Mouse (Mus musculus) CH12.LX (cell line): ENCODE measurements around the gene Atg4b. TPM values are rescaled to one million over a fixed set of nuclear protein-coding genes. Genes with fewer than 3 reads are reported as not detected.

ENCODE experiments used
- DNase-seq: peaks from one replicate; pipeline ENCODE4 v3.0.0-alpha.2; 2013; ENCODE audit errors: extremely low read depth
- H3K27ac ChIP-seq: 2 replicates; pipeline ENCODE4 v1.5.1; 2012; ENCODE audit warnings: low read depth, mild to moderate bottlenecking, control low read depth, moderate library complexity; ENCODE audit not compliant: insufficient read depth
- H3K27me3 ChIP-seq: replicated peaks from 2 replicates; pipeline ENCODE3; 2012; ENCODE audit warnings: inconsistent platforms
- H3K36me3 ChIP-seq, 2 experiments: replicated peaks in 1 of 2; 2 replicates each; pipeline versions ENCODE3 to v1.6.1; 2012; ENCODE audit warnings: inconsistent platforms in 1 of 2, low read length in 1 of 2, mild to moderate bottlenecking in 1 of 2, mixed read lengths in 1 of 2, moderate library complexity in 1 of 2; ENCODE audit not compliant: control insufficient read depth in 1 of 2, insufficient read depth in 1 of 2
- H3K4me1 ChIP-seq, 2 experiments: 2 replicates each; pipeline ENCODE4 v1.6.1; 2012; ENCODE audit warnings: inconsistent platforms in 1 of 2, moderate library complexity in 1 of 2; ENCODE audit not compliant: insufficient read depth in 2 of 2, control insufficient read depth in 1 of 2
- H3K4me2 ChIP-seq: 2 replicates; pipeline ENCODE4 v1.6.1; 2012; ENCODE audit warnings: low read depth, mild to moderate bottlenecking, control low read depth; ENCODE audit not compliant: poor library complexity, insufficient read depth, severe bottlenecking
- H3K4me3 ChIP-seq, 3 experiments: fragments of 150-350 bp in 1 of 3; sonication (generic) in 1 of 3; replicated peaks in 1 of 3; 2 replicates each; pipeline versions ENCODE3 to v1.5.1; 2011 to 2012; ENCODE audit warnings: low read depth in 2 of 3, low read length in 2 of 3, mild to moderate bottlenecking in 2 of 3, moderate library complexity in 2 of 3, control low read depth in 1 of 3, improper control_type of control experiment in 1 of 3, inconsistent platforms in 1 of 3, mixed read lengths in 1 of 3; ENCODE audit not compliant: poor library complexity in 1 of 3
- H3K79me2 ChIP-seq: replicated peaks from 2 replicates; pipeline ENCODE4 v1.6.1; 2012; ENCODE audit warnings: mild to moderate bottlenecking, moderate library complexity; ENCODE audit not compliant: control insufficient read depth, poor library complexity, insufficient read depth, severe bottlenecking; ENCODE audit errors: extremely low read depth
- H3K9ac ChIP-seq: 2 replicates; pipeline ENCODE4 v1.6.1; 2012; ENCODE audit warnings: low read depth, mild to moderate bottlenecking, control low read depth, moderate library complexity; ENCODE audit not compliant: insufficient read depth
- H3K9me3 ChIP-seq: replicated peaks from 2 replicates; pipeline ENCODE3; 2012; ENCODE audit warnings: low read length, inconsistent platforms, mixed read lengths
- BHLHE40 ChIP-seq: IDR thresholded peaks from 2 replicates; pipeline ENCODE4 v1.6.1; 2011; ENCODE audit warnings: mild to moderate bottlenecking, low read depth, low read length, improper control_type of control experiment
- CHD1 ChIP-seq: IDR thresholded peaks from 2 replicates; pipeline ENCODE4 v1.6.1; 2012; ENCODE audit warnings: low read depth, low read length, improper control_type of control experiment, inconsistent platforms
- CHD2 ChIP-seq: IDR thresholded peaks from 2 replicates; pipeline ENCODE4 v1.6.1; 2011; ENCODE audit warnings: low read length, improper control_type of control experiment
- CTCF ChIP-seq, 2 experiments: IDR thresholded peaks in 1 of 2; conservative IDR thresholded peaks in 1 of 2; 2 replicates each; pipeline ENCODE4 v1.5.1; 2011 to 2012; ENCODE audit warnings: low read depth in 2 of 2, low read length in 2 of 2, improper control_type of control experiment in 1 of 2, inconsistent platforms in 1 of 2, mild to moderate bottlenecking in 1 of 2, moderate library complexity in 1 of 2
- ELF1 ChIP-seq: IDR thresholded peaks from 2 replicates; pipeline ENCODE4 v1.6.1; 2014; ENCODE audit warnings: low read depth, mild to moderate bottlenecking, inconsistent platforms, low read length, improper control_type of control experiment
- EP300 ChIP-seq: IDR thresholded peaks from 2 replicates; pipeline ENCODE4 v1.6.1; 2011; ENCODE audit warnings: low read length, improper control_type of control experiment
- ETS1 ChIP-seq: conservative IDR thresholded peaks from 2 replicates; pipeline ENCODE4 v1.6.1; 2012; ENCODE audit warnings: low read depth, mild to moderate bottlenecking, inconsistent platforms, low read length, improper control_type of control experiment, moderate library complexity
- HCFC1 ChIP-seq: IDR thresholded peaks from 2 replicates; pipeline ENCODE4 v1.6.1; 2012; ENCODE audit warnings: low read depth, mild to moderate bottlenecking, inconsistent platforms, low read length, improper control_type of control experiment
- IRF4 ChIP-seq: IDR thresholded peaks from 2 replicates; pipeline ENCODE4 v1.6.1; 2014; ENCODE audit warnings: low read depth, mild to moderate bottlenecking, inconsistent platforms, low read length, improper control_type of control experiment
- JUN ChIP-seq: IDR thresholded peaks from 2 replicates; pipeline ENCODE4 v1.6.1; 2011; ENCODE audit warnings: low read depth, mild to moderate bottlenecking, low read length, improper control_type of control experiment, moderate library complexity; ENCODE audit not compliant: insufficient read depth
- KAT2A ChIP-seq: IDR thresholded peaks from 2 replicates; pipeline ENCODE4 v1.6.1; 2012; ENCODE audit warnings: low read length, improper control_type of control experiment, inconsistent platforms; ENCODE audit not compliant: insufficient replicate concordance
- MAX ChIP-seq: IDR thresholded peaks from 2 replicates; pipeline ENCODE4 v1.6.1; 2011; ENCODE audit warnings: low read length, improper control_type of control experiment
- MEF2A ChIP-seq: IDR thresholded peaks from 2 replicates; pipeline ENCODE4 v1.6.1; 2014; ENCODE audit warnings: low read depth, mild to moderate bottlenecking, inconsistent platforms, low read length, improper control_type of control experiment, borderline replicate concordance
- MXI1 ChIP-seq: IDR thresholded peaks from 2 replicates; pipeline ENCODE4 v1.6.1; 2011; ENCODE audit warnings: mild to moderate bottlenecking, low read depth, low read length, improper control_type of control experiment
- MYC ChIP-seq: IDR thresholded peaks from 2 replicates; pipeline ENCODE4 v1.6.1; 2011; ENCODE audit warnings: low read depth, mild to moderate bottlenecking, improper control_type of control experiment, low read length
- NELFE ChIP-seq: IDR thresholded peaks from 2 replicates; pipeline ENCODE4 v1.6.1; 2011; ENCODE audit warnings: low read depth, low read length, improper control_type of control experiment
- PAX5 ChIP-seq: IDR thresholded peaks from 2 replicates; pipeline ENCODE4 v1.6.1; 2012; ENCODE audit warnings: low read length, inconsistent platforms, mixed read lengths
- RCOR1 ChIP-seq: conservative IDR thresholded peaks from 2 replicates; pipeline ENCODE4 v1.6.1; 2012; ENCODE audit warnings: low read depth, mild to moderate bottlenecking, inconsistent platforms, low read length, improper control_type of control experiment
- SIN3A ChIP-seq: IDR thresholded peaks from 2 replicates; pipeline ENCODE4 v1.6.1; 2012; ENCODE audit warnings: low read length, improper control_type of control experiment, inconsistent platforms
- SMC3 ChIP-seq: IDR thresholded peaks from 2 replicates; pipeline ENCODE4 v1.6.1; 2011; ENCODE audit warnings: low read depth, low read length, improper control_type of control experiment
- TBP ChIP-seq: conservative IDR thresholded peaks from 2 replicates; pipeline ENCODE4 v1.6.1; 2011; ENCODE audit warnings: low read depth, low read length, improper control_type of control experiment
- UBTF ChIP-seq: IDR thresholded peaks from 2 replicates; pipeline ENCODE4 v1.6.1; 2012; ENCODE audit warnings: low read depth, mild to moderate bottlenecking, inconsistent platforms, low read length, improper control_type of control experiment, moderate library complexity
- USF1 ChIP-seq: IDR thresholded peaks from 2 replicates; pipeline ENCODE4 v1.6.1; 2014; ENCODE audit warnings: low read depth, mild to moderate bottlenecking, inconsistent platforms, low read length, improper control_type of control experiment
- USF2 ChIP-seq: conservative IDR thresholded peaks from 2 replicates; pipeline ENCODE4 v1.6.1; 2011; ENCODE audit warnings: low read depth, low read length, improper control_type of control experiment
- ZC3H11A ChIP-seq: IDR thresholded peaks from 2 replicates; pipeline ENCODE4 v1.6.1; 2012; ENCODE audit warnings: low read depth, mild to moderate bottlenecking, inconsistent platforms, low read length, improper control_type of control experiment
- ZKSCAN1 ChIP-seq: IDR thresholded peaks from 2 replicates; pipeline ENCODE4 v1.6.1; 2012; ENCODE audit warnings: low read depth, inconsistent platforms, low read length, improper control_type of control experiment, borderline replicate concordance
- ZMIZ1 ChIP-seq: IDR thresholded peaks from 2 replicates; pipeline ENCODE4 v1.6.1; 2012; ENCODE audit warnings: low read depth, mild to moderate bottlenecking, inconsistent platforms, low read length, improper control_type of control experiment
- dilution Hi-C: fragments of 300-500 bp; cut with MboI; formaldehyde crosslinking; loops from 2 replicates; pipeline ENCODE4 v1.14.3; 2020; ENCODE audit warnings: low sequenced_read_pairs; ENCODE audit not compliant: extremely low pct_unique_long_range_greater_than_20kb, extremely low pct_ligation_motif_present
- in situ Hi-C: fragments of 300-500 bp; cut with MboI; formaldehyde crosslinking; loops from 3 replicates; pipeline ENCODE4 v1.14.3; 2019; ENCODE audit warnings: low sequenced_read_pairs, low pct_ligation_motif_present, low pct_unique_long_range_greater_than_20kb, mixed read lengths
- polyA plus RNA-seq: library from polyadenylated mRNA; unstranded; fragments of >175 nt; gene quantifications from 2 replicates; pipeline ENCODE4 v1.2.1, GENCODE M21; 2012; ENCODE audit warnings: low read depth; ENCODE audit not compliant: insufficient read length
- total RNA-seq, 2 experiments: library from RNA; depleted of rRNA; stranded (reverse); fragments of 300-350 nt in 1 of 2; fragments of >200 nt in 1 of 2; gene quantifications; 2 replicates each; pipeline ENCODE4 v1.2.3; 2012 to 2014

Gene Atg4b
- total and polyA plus RNA-seq, 3 experiments, result 20.1 to 55.1 (median 21.4) TPM

DNA sequence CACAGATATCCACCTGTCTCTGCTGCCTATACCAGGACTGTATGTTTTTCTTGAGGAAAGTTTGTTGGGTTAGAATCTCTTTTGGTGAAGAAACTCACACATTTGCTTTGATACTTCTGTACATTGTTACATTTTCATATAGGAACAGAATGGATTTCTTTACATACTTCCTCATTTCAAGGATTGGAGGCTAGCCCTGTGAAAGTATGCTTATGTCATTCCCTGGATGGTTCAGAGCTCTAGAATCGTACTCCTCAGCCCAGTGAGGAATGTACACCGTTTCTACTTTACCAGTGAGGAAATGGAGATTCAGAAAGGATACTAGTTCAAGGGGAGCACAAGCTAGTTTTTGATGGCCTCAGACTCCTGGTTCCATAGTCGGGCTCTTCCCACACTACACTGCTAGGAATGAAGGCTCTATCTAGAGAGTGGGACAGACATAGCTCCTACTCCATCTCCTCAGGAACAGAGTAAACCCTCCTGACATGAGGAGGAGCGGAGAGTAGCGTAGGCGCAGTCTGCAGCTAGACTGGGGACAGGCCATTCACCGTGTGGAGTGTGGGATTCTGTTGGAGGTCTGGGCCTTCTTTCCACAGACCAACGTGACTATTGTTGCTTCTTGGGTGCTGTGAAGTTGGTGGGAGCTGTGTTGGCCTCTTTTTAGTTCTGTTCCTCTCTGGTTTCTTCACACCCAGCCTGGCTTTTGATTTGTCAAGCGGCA lies 13.7 kb downstream of the Atg4b start:
- Histone ChIP-seq H3K9me3 (no peaks in the 10 kb centered on the region), H3K36me3 (peaks cover 14 to 31% of the 10 kb centered on the region in 2 experiments), H3K79me2 (peaks cover 7% of the 10 kb centered on the region; the same call in 1 of the 2 replicates), H3K9ac (no peak overlapping the region), H3K27ac (no peak overlapping the region), H3K4me1 (no peaks in the 10 kb centered on the region), H3K4me3 (no peak overlapping the region), H3K4me2 (no peak overlapping the region), H3K27me3 (no peaks in the 10 kb centered on the region)
- TF ChIP-seq IRF4 (no peak), ZC3H11A (no peak), JUN (no peak), CHD1 (no peak), ETS1 (no peak), CTCF (conservative IDR thresholded peaks at IDR 0.05 in 1 of 2, IDR thresholded peaks at IDR 0.05 in 1 of 2; ENCODE audit: low read depth in 2 of 2, low read length in 2 of 2) (no peak), MYC (no peak), BHLHE40 (no peak), RCOR1 (no peak), USF1 (no peak), TBP (no peak), EP300 (no peak), ZKSCAN1 (no peak), MEF2A (no peak), CHD2 (no peak), SIN3A (no peak)
- no peak for DNase-seq
- in situ Hi-C loops (no loop called here), dilution Hi-C loops (no loop called here)

DNA sequence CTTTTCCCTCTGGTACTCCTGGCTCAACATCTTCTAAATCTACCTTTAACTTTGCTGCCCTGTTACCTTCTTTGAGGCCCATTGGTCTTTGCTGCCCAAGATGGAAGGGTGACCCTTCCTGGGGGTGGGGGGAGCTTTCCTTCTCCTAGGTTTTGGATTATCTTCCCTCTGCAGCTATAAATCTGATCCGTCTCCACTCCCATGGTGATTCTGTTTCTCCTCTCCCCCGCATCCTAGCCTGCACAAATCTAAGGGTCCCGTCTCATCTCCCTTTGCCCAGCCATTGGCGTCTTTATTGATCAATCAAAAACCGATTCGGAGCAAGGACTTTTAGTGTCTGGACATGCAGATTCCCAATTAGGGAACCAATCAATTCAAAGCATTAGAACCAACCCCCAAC lies 16.3 kb downstream of the Atg4b start:
- H3K9me3 ChIP-seq, result peaks cover 3% of the 10 kb centered on the region
- H3K27me3 ChIP-seq, result no peaks in the 10 kb centered on the region
- no peak overlapping the region for H3K4me2 ChIP-seq
- dilution Hi-C loops, result no loop called here
- H3K4me3 ChIP-seq, result no peak overlapping the region
- H3K36me3 ChIP-seq, result peaks cover 17 to 45% of the 10 kb centered on the region in 2 experiments
- H3K27ac ChIP-seq, result no peak overlapping the region
- no peak overlapping the region for H3K9ac ChIP-seq
- no peaks in the 10 kb centered on the region for H3K4me1 ChIP-seq
- TF ChIP-seq EP300 (no peak), SMC3 (no peak), IRF4 (no peak), KAT2A (no peak), HCFC1 (no peak), CHD1 (no peak), USF1 (no peak), RCOR1 (no peak), MEF2A (no peak), NELFE (no peak), ELF1 (no peak), PAX5 (no peak), MAX (no peak), CHD2 (no peak), ETS1 (no peak), MXI1 (no peak), SIN3A (no peak), ZMIZ1 (no peak), UBTF (no peak), USF2 (no peak)
- peaks cover 7% of the 10 kb centered on the region; the same call in 1 of the 2 replicates for H3K79me2 ChIP-seq
- in situ Hi-C loops, result no loop called here
- no peak for DNase-seq
